Mouse (Mus musculus) spleen, postnatal 4 days (tissue): ENCODE results near the gene Tmem88.

Experiments
- DNase-seq, 2 experiments: peaks; one replicate each; pipeline ENCODE4 v3.0.0; 2022; ENCODE audit warnings: low spot score in 2 of 2

Gene Tmem88

DNA sequence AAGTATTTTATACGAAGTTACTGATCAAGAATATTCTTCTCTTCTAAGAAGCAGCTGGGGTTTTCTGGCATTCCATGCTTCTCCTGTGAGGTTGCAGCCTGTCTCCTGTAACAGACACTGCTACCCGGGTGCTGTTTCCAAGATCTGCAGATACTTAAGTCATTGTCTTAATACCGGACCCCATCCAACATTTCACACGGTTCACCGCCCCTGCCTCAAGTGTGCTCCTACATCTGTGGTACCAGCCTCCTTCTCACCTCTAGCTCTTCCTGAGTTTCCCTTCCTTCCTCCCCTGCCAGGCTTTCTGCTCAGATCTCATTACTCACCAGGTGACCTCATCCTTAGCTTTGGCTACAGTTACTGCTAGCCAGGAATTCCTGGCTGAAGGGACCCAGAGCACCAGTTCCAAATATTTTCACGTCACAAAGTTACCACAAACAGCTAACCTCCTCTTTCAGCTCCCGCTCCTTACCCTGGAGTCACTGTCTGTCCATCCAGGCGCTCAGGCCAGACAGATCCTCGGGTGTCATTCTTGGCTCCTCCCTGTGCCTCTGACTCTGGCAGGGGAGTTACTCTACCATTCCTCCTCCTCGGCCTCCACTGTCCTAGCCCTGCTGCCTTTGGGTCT, 15.4 kb downstream of the Tmem88 start:
- no peak for DNase-seq

DNA sequence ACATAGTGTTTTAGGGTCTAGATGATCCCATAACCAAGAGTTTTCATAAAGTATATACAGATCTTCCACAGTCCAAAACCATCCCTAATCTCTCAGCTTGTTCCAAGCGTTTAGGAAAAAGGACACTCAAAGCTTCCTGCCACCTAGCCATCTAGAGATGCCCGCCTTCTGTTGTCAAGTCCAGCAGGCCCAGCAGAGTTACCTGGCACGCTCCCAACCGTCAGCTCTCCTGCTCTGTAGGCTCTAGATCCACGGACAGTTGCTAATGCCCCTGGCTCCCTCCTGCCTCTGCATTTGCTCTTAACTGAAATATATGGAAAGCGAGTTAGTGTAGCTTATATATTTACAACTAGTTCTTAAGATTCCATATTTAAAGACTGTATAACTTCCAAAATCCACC, 16.7 kb downstream of the Tmem88 start:
- no peak for DNase-seq

DNA sequence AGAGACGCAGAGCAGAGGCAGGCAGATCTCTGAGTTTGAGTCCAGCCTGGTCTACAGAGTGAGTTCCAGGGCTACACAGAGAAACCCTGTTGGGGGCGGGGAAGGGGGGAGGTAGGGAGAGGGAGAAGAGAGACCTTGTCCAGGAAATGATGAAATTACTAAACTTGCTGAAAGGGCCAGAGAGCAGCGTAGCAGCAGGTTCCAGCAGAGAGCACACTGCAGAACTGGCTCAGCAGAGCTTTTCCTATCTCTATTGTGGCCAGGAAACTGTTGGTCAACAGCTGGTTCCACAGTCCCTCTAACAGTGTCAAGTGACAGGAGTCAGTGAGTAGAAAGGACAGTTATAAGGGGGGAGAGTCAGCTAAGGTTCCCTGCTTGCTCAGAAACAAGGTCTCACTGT, 18.4 kb downstream of the Tmem88 start:
- no peak for DNase-seq

DNA sequence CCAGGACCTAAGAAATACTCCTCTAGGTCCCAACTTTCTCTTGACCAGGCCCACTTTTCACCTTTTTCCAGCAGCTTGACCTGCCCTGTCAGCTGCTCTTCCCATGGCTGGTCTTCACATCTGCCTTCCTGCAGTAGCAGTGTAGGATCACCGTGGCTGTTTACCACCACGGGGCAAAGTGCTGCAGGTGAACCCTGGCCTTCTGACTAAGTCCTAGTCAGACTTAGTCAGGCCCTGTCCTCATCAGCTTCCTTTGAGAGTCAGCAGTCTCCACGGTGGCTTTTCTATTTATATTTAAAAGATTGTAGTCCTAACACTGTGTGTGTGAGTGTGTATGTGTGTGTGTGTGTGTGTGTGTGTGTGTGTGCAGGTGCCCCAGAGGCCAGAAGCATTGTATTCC, 20.3 kb downstream of the Tmem88 start:
- no peak for DNase-seq

DNA sequence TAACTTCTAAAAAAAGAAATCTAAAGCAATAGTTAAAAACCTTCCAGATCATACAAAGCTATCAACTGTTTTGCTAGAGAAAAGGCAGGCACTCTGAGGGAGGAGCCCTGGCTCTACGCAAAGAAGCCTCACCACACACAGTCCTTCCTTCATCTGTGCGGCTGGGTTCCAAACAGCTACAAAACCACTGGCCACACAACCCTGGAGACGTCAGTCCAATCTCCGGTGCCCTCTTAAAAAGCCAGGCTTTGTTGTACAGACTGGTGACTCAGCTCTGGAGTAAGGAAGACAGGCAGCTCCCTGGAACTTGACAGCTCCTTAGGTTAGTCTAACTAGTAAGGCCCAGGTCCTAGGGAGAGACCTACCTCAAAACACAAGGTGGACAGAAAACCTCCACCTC, 22.4 kb downstream of the Tmem88 start:
- DNase-seq: no peak

DNA sequence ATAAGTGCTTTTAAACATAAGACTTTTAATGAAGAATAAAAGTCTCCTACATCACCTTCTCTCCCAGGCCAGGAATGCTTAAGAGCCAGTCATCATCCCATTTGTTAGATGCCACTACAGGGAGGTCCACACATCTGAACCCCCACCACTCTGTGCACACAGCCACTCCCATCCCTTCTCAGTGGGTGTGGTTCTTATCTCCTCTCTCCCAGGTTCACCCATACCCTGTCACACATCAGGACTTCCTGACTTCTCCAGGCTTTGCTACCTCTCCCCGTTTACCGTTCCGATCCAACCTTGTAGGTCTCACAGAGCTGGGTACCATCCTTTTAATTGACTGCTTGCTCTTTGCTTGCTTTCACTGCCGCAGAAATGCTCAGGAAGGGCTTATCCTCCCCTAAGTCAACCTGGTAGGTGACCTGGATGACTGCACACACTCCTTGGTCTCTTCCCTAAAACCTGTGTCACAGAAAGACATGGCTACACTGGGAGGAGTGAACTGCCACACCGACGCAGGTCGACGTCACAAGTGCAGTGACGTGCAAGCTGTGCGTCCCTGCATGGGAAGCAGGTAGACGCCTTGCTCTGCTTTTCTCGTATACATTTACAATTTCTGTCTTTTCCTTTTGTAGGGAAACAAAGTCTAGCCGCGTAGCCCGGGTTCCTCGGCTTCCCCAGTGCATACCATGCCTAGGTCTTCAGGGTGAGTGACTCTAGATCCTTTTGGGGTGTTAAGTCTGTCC, 24.6 kb downstream of the Tmem88 start:
- peak in 1 of 2 experiments; percentile 54 for DNase-seq

DNA sequence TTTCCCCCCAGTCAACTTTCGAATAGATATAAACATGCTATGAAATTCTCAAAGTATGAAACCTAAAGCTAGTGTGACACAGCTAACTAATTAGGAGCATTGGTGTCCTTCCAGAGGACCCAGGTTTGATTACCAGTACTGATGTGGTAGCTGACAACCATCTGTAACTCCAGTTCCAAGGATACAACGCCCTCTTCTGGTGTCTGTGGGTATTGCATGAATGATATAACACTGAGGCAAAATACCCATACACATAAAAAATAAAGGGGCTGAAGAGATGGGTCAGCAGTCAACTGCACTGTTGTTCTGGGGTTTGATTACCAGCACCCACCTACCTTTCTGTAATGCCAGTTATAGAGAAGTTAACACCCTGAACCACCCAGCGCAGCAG, 25.3 kb downstream of the Tmem88 start:
- peak; percentile 49 to 76 for DNase-seq

DNA sequence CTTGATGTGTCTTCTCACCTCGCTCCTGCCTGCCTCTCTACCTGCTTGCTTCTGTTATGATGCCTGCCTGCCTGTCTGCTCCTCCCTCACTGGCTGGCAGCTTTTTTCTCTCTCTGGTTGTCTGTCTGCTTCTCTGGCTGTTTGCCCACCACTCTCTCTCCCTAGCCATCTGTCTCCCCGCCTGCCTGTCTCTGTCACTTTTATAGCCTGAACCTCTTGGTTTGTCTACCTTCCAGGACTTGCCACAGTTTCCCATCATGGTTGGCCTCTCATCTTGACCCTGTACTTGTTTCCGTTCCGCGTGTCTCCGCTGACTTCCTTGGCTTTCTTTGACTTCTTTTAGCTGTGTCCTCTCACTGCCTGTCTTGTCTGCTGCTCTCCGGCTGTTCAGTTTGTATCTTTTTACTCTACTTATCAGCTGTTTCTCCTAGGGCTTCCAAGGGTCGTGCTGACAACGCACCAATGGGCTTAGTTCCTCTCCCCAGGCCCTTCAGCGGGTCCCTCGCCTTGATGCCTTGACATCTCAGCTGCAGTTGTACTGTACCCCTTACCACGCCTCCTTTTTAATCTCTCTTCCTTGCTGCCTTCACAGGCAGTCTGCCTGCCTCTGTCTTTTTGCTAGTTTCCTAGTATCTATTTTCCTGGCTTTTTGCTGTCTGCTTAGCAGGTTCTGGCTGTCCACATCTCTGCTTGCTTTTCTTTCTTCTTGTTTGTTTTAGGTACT, 25.8 kb downstream of the Tmem88 start:
- DNase-seq: peak in 1 of 2 experiments; percentile 25

DNA sequence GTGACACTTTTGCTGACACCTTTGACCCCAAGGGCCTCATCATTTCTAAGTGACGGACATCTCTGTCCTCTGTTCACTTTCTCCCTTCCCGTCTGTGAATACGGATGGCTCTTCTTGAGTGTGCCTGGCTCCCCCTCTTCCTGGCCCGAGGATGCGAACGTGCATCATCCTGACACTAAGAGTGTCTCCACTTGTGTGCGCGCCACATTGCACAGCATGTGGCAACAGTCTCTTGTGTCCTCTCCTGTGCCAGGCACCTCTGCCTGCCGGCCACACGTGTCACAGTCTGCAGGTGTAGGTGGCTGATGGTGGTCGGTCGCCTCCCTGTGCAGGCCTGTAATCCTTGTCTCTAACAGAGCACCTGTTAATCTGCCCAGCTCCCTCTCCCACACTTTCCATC, 26.4 kb downstream of the Tmem88 start:
- DNase-seq: no peak

DNA sequence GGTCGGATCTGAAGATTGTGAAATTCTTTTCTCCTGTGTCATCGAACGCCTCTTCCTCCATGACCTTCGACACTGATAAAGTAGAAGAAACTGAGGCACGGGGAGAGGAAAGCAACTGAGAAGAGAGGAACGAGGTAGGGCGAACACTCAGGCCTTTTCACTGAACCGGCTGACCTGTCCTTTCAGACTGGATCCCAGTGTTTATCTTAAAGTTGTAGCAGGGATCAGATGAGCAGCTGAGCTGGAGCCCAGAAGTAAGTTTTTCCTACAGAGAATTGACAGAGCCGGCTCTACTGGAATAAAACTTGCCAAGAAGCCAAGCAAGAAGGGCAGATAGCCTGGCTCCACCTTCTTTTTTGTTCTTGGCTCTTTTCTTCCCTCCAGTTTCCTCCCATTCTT, 27.2 kb downstream of the Tmem88 start:
- DNase-seq: no peak

DNA sequence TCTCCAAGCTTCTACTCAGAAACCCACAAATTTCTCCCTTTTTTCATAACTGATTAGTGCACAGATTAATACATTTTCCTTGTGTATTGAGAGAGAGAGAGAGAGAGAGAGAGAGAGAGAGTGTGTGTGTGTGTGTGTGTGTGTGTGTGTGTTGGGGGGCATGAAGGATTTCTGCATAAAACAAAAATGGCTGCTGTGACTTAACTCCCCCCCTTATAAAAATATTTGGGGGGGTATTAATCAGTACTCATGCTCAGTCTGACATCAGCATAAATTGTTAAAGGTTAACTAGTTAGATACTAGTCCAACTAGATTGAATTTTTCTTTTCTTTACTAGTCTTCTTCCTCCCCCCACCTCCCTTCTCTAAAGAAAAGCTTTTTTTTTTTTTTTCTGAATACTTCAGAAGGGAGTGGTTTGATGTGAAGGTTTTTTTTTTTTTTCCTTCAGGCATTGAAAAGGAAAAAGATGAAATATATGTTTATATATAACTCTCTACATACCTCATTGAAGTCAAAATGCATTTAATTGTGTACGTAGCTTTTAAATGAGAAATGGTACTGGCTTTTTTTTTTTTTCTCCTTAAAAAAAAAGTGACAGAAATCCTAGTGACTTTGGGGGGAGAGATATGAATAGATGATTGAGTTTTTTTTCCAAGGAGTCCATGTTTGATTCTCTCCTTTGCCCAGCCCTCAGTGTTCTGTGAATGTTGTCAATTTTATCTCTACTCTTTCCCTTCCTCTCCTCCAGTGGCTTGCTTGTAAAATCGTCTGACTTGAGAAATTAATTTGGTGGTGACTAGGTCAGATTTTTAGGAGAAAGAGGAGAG, 27.8 kb downstream of the Tmem88 start:
- no peak for DNase-seq

DNA sequence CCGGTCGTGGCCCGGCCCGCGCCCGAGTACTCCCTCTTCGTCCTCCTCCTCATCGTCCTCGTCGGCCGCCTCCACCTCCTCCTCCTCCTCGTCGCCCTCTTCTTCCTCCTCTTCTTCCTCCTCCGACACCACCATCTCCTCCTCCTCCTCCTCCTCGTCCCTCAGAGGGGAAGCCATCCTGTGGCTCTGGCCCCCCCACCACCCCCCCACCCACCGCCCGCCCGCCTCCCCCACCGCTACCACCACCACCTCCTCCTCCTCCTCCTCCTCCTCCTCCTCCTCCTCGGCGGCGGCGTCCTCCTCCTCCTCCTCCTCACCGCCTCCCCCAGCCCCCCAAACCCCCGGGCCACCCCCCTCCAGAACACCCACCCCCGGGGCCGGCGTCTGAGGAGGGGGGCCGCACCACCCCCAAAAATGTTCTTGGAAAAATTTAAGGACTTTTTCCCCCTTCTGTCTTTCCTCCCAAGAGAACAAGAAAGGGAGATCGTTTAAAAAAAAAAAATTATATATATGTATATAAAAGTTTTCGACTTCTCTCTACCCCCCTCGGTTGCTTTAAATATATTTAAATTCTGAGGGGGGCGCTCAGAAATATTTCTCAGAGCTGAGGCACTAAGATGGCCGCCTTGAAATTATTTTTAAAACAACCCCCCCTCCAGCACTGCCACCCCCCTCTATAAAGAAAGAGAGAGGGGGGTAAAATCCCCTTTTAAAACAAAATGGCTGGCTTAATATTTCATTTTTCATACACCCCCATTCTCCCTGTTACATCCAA, 28.6 kb downstream of the Tmem88 start, which contains the start of gene Chd3:
TSS of gene Chd3 (minus strand) at position 192 of the 775 bp plus-strand sequence.
- DNase-seq: no peak

DNA sequence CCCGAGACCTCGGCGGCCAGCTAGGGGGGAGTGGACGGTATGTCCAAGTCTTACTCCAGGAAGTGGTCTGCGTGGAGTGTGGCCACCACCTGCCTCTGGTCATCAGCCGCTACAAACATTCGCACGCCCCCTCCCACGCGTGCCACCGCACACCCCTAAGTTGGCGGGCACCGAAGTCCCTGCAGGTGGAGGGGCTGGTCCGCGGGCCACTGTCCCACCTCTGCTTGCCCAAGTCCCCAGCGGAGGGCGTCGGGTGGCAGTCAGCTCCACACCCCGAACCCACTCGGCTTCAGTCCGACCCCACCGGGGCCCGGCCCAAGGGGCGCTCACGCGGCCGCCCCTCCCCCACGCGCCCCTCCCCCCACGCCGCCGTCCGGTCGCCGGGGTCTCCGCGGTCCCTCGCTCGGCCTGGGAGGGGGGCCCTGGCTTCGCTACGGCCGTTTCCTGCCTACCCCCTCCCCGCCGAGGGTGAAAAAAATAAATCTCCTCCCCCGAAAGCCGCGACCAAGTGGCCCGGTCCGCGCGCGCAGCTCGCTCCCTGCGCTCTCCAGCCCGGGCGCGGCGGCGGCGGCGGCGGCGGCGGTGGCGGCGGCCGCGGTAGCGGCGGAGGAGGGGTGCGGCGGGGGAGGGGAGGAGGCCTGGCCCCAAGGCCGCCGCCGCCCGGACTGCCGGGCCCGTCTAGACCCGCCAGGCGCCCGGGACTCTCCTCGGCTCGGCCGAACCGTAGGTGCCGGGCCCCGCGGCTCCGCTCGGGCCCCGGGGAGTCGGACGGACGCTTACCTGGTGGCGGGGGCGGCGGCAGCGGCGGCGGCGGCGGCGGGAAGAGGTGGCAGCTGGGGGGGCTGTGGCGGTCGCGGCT, 29.4 kb downstream of the Tmem88 start:
- DNase-seq: peak; percentile 36 to 76

DNA sequence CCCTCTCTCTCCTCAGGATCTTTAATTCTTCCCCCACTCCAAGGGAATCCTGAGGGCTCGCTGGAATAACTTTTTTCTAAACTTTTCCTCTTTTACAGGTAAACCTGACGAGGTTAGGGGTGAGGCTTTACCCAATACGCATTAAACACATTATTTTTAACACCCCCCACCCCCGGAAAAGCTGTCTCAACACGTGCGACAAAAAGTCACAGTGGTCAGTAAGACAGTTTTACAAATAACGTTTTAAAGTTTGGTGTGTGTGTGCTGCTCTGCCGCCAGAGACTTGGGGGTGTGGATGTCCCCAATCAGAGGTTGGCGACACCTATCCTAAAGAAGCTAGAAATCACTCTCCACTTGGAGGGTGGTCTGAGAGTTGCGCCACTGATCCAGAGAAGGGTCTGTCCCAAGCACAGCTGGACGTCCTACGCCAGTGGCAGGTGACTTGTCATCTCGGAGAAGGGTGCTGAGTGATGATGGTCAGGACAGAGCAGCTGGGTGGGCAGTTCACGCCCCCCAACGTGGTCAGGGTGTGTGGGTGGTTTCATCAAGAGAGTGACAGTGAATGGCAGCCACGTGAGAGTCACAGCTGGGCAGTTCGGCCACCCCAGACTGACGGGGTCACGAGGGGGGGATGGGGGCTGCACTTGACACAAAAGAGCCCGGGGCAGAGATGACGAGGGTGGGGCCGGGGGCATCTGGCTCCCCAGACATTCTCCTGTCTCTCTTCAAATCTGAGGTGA, 30.2 kb downstream of the Tmem88 start:
- DNase-seq: no peak

DNA sequence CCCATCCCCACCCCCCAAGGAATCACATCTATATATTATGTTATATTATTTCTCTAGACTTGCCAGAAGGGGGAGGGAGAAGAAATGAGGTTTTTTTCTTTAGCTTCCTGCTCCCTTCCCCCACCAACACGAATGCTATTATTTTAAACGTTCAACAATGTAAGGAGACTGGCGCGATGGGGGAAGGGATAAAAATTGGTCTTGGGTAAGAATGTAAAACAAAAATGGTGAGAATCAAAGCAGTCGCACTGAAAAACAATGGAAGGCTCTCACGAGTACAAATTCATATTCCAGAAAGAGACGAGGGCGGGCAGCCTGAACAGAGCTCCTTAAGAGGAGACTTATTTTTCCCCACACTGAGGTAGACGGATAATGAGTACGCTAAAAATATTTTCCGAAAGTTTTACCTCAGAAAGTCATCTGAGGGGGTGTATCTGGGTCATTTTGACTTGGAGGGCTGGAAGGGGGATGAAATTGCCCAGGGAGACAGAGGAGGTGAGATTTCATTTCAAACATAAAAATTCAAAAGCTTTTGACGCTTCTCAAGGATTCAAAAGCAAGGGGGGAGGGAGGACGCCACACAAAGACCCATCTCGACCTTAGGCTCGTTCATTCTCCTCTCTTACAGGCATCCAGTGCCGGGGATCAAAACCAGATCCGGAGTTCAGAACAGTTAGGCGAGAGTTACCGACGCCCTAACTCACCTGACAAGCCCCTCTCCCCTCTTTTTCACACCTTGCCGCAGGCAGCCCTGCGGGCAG, 31.0 kb downstream of the Tmem88 start:
- DNase-seq: no peak

DNA sequence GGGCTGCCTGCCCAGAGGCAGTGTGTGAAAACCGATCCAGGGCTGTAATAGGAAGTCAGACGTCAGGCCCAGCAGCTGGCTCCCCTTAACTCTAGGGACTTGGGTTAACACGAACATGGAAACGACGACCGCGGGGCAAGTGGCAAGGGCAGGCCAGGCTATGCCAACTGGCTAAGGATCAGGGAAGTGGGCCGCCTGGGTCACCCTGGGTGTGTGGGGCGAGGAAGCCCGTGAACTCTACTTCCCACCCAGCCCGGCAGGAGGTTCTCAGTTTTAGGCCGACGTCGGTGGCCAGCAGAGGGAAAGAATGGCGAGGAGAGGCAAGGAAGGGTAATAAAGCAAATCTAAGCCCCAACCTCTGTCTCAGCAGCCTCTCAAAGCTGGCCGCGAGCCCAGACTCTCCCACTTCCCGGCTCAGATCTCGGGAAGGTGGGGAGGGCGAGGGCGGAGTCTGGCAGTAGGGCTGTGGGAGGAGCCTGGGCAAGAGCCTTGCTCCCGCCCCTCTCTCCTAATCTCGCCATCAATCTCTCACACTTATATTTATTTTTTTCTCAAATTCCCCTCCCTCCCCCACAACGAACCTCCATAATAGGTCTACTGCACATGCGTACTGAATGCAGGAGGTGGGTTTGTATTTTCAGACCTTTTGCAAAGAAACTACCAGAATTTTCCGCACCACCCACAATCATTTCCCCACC, 31.7 kb downstream of the Tmem88 start:
- DNase-seq: peak; percentile 74 to 78

DNA sequence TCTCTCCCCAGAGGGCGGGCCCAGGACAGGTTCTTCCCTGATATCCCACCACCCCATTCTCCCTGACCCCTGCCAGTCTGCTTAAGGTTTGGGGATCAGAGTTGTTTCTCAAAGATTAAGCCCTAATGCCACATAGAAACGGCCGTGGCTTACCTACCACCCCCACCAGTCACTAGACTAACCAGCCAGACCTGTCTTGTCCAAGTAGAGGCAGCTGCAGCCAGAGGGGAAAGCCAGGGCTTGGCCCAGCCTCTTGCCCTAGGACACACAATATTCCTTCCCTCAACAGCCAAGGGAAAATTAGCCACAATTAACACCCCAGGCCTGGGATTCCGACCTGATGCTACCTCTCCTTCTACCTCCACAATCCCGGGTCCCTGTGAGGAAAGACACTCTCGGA, 32.3 kb downstream of the Tmem88 start:
- no peak for DNase-seq

DNA sequence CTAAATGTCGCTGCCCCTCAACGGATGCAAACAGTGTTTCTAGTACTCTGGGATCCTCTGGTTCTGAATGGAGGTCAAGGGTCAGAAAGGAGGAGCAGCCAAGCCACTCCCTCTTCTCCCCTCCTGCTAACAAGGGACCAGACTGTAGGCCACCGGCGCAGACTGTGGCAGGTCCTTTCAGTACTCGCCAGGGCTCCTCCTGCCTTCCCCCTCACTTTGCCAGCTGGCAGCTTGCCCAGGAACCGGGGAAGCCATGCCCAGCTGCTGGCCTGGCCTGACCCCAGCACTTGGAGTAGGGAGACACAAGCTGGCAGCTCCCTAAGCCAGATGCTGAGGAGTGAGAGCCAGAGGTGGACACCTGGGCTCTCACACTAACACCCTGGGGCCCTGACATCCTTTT, 33.1 kb downstream of the Tmem88 start:
- peak; percentile 63 to 79 for DNase-seq
